Mouse (Mus musculus) left cerebral cortex, postnatal 4 days (tissue): ENCODE measurements at regions not wholly inside any gene's neighbourhood (a gene's known extent, or its start where the extent isn't known, plus 50 kb on each side); places are given as distances from the start of the nearest gene placed in this dataset.

Source experiments
- DNase-seq: peaks from one replicate; pipeline ENCODE4 v3.0.0-alpha.2; 2022
- intact Hi-C: fragments of 180-260 bp; cut with DNase I; formaldehyde crosslinking; loops from one replicate; pipeline ENCODE4 v1.15.1; 2025

GRCm38 (mm10) chr6:7941786-7942185 is 97.1 kb downstream of the C1galt1 start:
- intact Hi-C loops: no loop called here
- DNase-seq: no peak

DNA sequence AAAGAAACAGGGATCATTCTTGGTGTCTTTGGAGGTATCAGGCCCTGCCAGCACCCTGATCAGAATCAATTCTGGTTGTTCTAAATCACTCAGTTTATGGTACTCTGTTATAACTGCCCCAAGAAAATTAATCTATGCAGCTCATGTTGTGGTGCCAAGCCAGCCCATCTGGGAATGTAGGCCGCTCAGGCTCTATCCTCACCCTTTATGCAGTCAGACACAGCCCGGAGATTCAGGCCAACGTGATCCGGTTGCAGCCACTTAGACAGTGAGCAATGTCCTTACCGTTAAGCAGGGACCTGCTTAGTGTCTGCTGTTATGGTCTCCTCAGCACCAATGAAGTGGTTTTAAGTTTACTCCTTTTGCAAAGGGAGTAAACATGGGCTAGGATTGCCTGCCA is 98.5 kb downstream of the C1galt1 start:
- intact Hi-C loops: no loop called here
- DNase-seq: peak; percentile 15

DNA sequence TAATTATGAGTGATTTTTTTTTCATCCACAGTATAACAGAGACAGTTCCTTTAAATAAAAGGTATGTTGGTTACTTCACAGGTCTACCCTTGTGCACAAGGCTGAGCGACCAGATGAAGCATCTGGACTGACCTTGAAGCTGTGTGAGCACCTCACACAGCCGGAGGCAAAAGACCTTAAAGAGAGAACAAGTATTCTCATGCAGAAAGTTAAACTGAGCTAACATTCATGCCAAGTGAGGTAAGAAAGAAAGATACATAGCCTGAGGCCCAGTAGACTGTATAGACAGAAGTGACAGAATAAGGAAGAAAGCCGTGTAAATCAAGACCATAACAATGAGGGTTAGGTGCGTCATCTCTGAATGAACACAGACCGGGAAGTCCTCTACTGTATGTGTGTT is 99.0 kb downstream of the C1galt1 start:
- no peak for DNase-seq
- intact Hi-C loops: no loop called here
